9 mouse cellular contexts compared by ENCODE assay signal in genomic region chr1:85899388-85899761, GRCm38 (mm10). TPM values are rescaled to one million over a fixed set of nuclear protein-coding genes. Genes with fewer than 3 reads are reported as not detected.
A peak's percentile ranks its signal among the peaks of the same experiment; 100 is the strongest.
DNase-seq lines count a peak whose midpoint lies in the region; ATAC-seq and TF ChIP-seq lines count a peak whose summit lies in the region.
"Had no signal": no experiment of that assay in that cellular context is flagged by ENCODE, and none has a peak within 500 bp of the region (broad histone marks: within the 10 kb centered on the region; RNA-seq: fewer than 3 reads in every experiment).

No protein-coding gene starts in this region.

- no peaks in the 10 kb centered on the region for H3K9me3 ChIP-seq in hindbrain, embryonic 14.5 days (ENCODE audit: control insufficient read depth, low read length)

- no peak overlapping the region for H3K4me3 ChIP-seq in heart, adult 2 months
- H3K4me3 ChIP-seq in hindbrain, embryonic 14.5 days (replicated peaks; ENCODE audit: low read length) = 0 out of 2 replicates have a peak overlapping the region, but pooled peaks have one; percentile 2
- H3K4me3 ChIP-seq in small intestine, adult 2 months (ENCODE audit: low read depth, low read length) = no peak overlapping the region

- H3K27ac ChIP-seq in heart, adult 2 months = peak overlapping the region; percentile 28; the same call in 1 of the 2 replicates
- H3K27ac ChIP-seq in hindbrain, embryonic 14.5 days = peak overlapping the region; percentile 80
- H3K27ac ChIP-seq in small intestine, adult 2 months (ENCODE audit: insufficient read depth, low read depth, low read length) = no peak overlapping the region

- TF ChIP-seq POLR2A in heart, adult 2 months (IDR thresholded peaks at IDR 0.05; ENCODE audit: insufficient read depth, low read depth, low read length) = no peak
- TF ChIP-seq POLR2A in small intestine, adult 2 months (IDR thresholded peaks at IDR 0.05; ENCODE audit: low read depth, low read length) = no peak

- no peaks in the 10 kb centered on the region for H3K27me3 ChIP-seq in heart, adult 2 months (ENCODE audit: control insufficient read depth, insufficient read depth, low read length)
- H3K27me3 ChIP-seq in hindbrain, embryonic 14.5 days (ENCODE audit: control insufficient read depth, insufficient read depth, low read length) = no peaks in the 10 kb centered on the region
- no peaks in the 10 kb centered on the region for H3K27me3 ChIP-seq in small intestine, adult 2 months (ENCODE audit: control insufficient read depth, insufficient read depth, low read length)

- TF ChIP-seq CTCF in heart, adult 2 months (IDR thresholded peaks at IDR 0.05) = peak; percentile 43; the same call in 1 of the 2 replicates
- TF ChIP-seq CTCF in small intestine, adult 2 months (IDR thresholded peaks at IDR 0.05; ENCODE audit: extremely low read depth, insufficient read length, insufficient replicate concordance, low read depth, low read length) = peak; percentile 9; the same call in 1 of the 2 replicates

- no peaks in the 10 kb centered on the region for H3K79me2 ChIP-seq in heart, adult 2 months (replicated peaks; ENCODE audit: control insufficient read depth, insufficient read depth, low read length)

- H3K4me2 ChIP-seq in hindbrain, embryonic 14.5 days (replicated peaks) = peak overlapping the region; percentile 65

- no peak for ATAC-seq in hindbrain, embryonic 14.5 days (ENCODE audit: low FRiP score)
- ATAC-seq in erythroid progenitor cell, adult 5-6 weeks (replicated peaks; ENCODE audit: low FRiP score, poor library complexity, severe bottlenecking) = no peak

- peaks cover 3% of the 10 kb centered on the region for H3K36me3 ChIP-seq in heart, adult 2 months (ENCODE audit: control insufficient read depth, insufficient read depth, low read length)
- H3K36me3 ChIP-seq in hindbrain, embryonic 14.5 days (replicated peaks; ENCODE audit: control insufficient read depth, insufficient read depth) = peaks cover 15% of the 10 kb centered on the region
- H3K36me3 ChIP-seq in small intestine, adult 2 months (ENCODE audit: control insufficient read depth, insufficient read depth, low read length) = peaks cover 13% of the 10 kb centered on the region; the same call in 1 of the 2 replicates

- H3K9ac ChIP-seq in heart, adult 2 months (ENCODE audit: low read depth, low read length) = no peak overlapping the region
- peak overlapping the region; percentile 84 for H3K9ac ChIP-seq in hindbrain, embryonic 14.5 days

- H3K4me1 ChIP-seq in heart, adult 2 months (ENCODE audit: control insufficient read depth, insufficient read depth, low read length) = peaks cover 36% of the 10 kb centered on the region
- H3K4me1 ChIP-seq in hindbrain, embryonic 14.5 days (replicated peaks; ENCODE audit: control insufficient read depth, insufficient read depth, low read length) = peaks cover 69% of the 10 kb centered on the region
- peaks cover 11% of the 10 kb centered on the region; the same call in 1 of the 2 replicates for H3K4me1 ChIP-seq in small intestine, adult 2 months (ENCODE audit: control insufficient read depth, insufficient read depth, insufficient read length, low read length)

- intact Hi-C loops in heart, adult 2 months (cut with DNase I) = no loop called here

- no peak for TF ChIP-seq EP300 in heart, adult 2 months (IDR thresholded peaks at IDR 0.05; ENCODE audit: insufficient read depth, low read depth, low read length)

- no peak for DNase-seq in heart, adult 2 months
- no peak for DNase-seq in heart, postnatal 4 days
- DNase-seq in right cerebral cortex, adult 18-20 months = peak; percentile 58
- DNase-seq in right cerebral cortex, postnatal 25 days = no peak
- DNase-seq in hindbrain, embryonic 14.5 days (ENCODE audit: low spot score) = no peak
- DNase-seq in urinary bladder, postnatal 4 days (ENCODE audit: low spot score in 2 of 2) = no peak
- DNase-seq: thymus, postnatal 14 days had no signal

RNA-seq across cellular contexts. Expression of gene Itm2c, which starts 5.3 kb away (rescaled TPM):
- 10 to 100 TPM; 60.3 to 62.0 TPM for total RNA-seq in heart, adult 2 months (2021)
- polyA plus RNA-seq in heart, adult 2 months (2012; rRNA removed) = 101 and 137 TPM in 2 replicates
- total RNA-seq in heart, postnatal 4 days (2021) = 10 to 100 TPM; 91.3 to 91.5 TPM
- polyA plus RNA-seq in hindbrain, embryonic 14.5 days (2014; fragmentation: Nextera tagmentation; extraction: Ambion mirVana) = 124 and 127 TPM in 2 replicates
- polyA plus RNA-seq in small intestine, adult 2 months (2012; rRNA removed) = 51.3 and 95.0 TPM in 2 replicates
- total RNA-seq in erythroid progenitor cell, adult 5-6 weeks (2015; ENCODE audit: low replicate concordance) = 3.4 and 9.4 TPM in 2 replicates
- total RNA-seq in erythroid progenitor cell, adult 5-6 weeks (2017; ENCODE audit: low replicate concordance) = 6.3 and 12.1 TPM in 2 replicates

RNA-seq across cellular contexts. Expression of gene 4933407L21Rik, which starts 28.9 kb away (rescaled TPM):
- total RNA-seq in heart, adult 2 months (2021) = not detected
- not detected in 2 replicates for polyA plus RNA-seq in heart, adult 2 months (2012; rRNA removed)
- total RNA-seq in heart, postnatal 4 days (2021) = not detected
- polyA plus RNA-seq in hindbrain, embryonic 14.5 days (2014; fragmentation: Nextera tagmentation; extraction: Ambion mirVana) = 4.8 and 7.5 TPM in 2 replicates
- polyA plus RNA-seq in small intestine, adult 2 months (2012; rRNA removed) = 0.14 TPM in 1 of 2 replicates, not detected in the other
- total RNA-seq in erythroid progenitor cell, adult 5-6 weeks (2015; ENCODE audit: low replicate concordance) = not detected in 2 replicates
- not detected in 2 replicates for total RNA-seq in erythroid progenitor cell, adult 5-6 weeks (2017; ENCODE audit: low replicate concordance)

Comparison
In these comparisons a context has a peak if more than half of its experiments do, and no peak if none do; other contexts are left out.
1. RNA of gene Itm2c, which starts 5.3 kb away (total RNA-seq): 91.3 to 91.5 TPM in heart, postnatal 4 days and 60.3 to 62.0 TPM in heart, adult 2 months; 3.4 to 12.1 TPM in erythroid progenitor cell, adult 5-6 weeks; every median in the first group is over 4 times any median in the second.